13 mouse cellular contexts compared by ENCODE assay signal in the genomic region with DNA sequence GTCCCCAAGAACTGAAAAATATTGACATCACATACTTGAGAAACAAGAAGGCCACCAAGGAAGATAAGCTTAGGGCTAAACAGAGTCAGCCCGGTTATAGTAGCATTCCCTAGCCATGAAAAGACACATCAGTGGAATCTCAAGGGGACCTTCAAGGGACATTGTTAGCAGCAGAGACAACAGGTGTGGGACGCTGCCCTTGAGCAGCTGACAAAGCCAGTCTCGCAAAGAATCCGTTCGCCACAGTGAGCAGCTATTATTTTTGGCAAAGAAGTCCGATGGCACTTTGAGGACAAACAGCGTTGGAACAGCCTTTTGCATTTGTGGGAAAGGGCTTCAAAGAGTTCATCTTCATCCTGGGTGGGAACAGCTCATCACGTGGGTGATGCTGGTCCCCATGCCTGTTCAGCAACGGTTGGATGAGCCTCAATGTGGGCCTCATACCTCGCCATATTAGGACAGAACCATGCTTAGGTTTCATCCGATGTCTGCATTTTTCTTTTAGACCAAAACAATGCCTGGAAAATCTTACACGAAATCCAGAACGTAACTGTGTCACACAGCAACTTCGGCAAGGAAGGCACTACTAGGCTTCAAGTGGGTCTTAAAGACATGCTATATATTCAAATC.
"Had no signal": no experiment of that assay in that cellular context is flagged by ENCODE, and none has a peak within 500 bp of the region (broad histone marks: within the 10 kb centered on the region; RNA-seq: fewer than 3 reads in every experiment).

No protein-coding gene starts in this region.

- H3K4me2 ChIP-seq: lung, embryonic 14.5 days; midbrain, embryonic 12.5 days; neural tube, embryonic 12.5 days had no signal

- ATAC-seq: midbrain, embryonic 16.5 days had no signal

- H3K27ac ChIP-seq: midbrain, embryonic 10.5 days; midbrain, embryonic 12.5 days; neural tube, embryonic 12.5 days had no signal

- H3K4me3 ChIP-seq: midbrain, embryonic 10.5 days; midbrain, embryonic 12.5 days; neural tube, embryonic 12.5 days had no signal

- DNase-seq: lung, adult 18-20 months; lung, embryonic 14.5 days; lung, postnatal 10 days; lung, postnatal 4 days; midbrain, embryonic 14.5 days; right cerebral cortex, postnatal 14 days; thymus, adult 18-20 months; thymus, postnatal 25 days; thymus, postnatal 4 days had no signal

- H3K27me3 ChIP-seq: midbrain, embryonic 12.5 days; neural tube, embryonic 12.5 days had no signal

- H3K9me3 ChIP-seq: midbrain, embryonic 10.5 days; midbrain, embryonic 12.5 days; neural tube, embryonic 12.5 days had no signal

- H3K9ac ChIP-seq: lung, embryonic 14.5 days; midbrain, embryonic 12.5 days; neural tube, embryonic 12.5 days had no signal

- H3K4me1 ChIP-seq: midbrain, embryonic 12.5 days; neural tube, embryonic 12.5 days had no signal

- H3K36me3 ChIP-seq: midbrain, embryonic 10.5 days; midbrain, embryonic 12.5 days; neural tube, embryonic 12.5 days had no signal
